Comparison of ENCODE assay signal across 33 mouse cellular contexts in the genomic region with DNA sequence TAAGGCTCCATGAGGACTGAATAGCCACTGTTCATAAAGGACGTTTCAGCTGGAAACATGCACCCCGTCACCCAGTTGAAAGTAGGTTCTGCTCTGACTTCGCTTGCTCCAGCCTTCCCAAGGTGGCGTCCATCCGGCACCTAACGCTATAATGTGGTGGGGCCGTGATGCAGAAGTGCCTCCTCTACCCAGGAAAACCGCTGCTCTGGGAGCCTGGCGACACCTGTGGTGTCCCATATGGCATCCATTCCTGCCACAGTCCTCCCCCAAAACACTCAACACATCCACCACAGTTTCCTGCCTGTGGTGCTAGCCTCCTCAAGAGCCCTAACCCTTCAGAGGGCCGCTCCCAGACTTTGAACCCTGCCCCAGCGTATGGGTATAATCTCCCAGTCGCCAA. TPM values are rescaled to one million over a fixed set of nuclear protein-coding genes. Genes with fewer than 3 reads are reported as not detected.
"Had no signal": no experiment of that assay in that cellular context is flagged by ENCODE, and none has a peak within 500 bp of the region (broad histone marks: within the 10 kb centered on the region; RNA-seq: fewer than 3 reads in every experiment).

No protein-coding gene starts in this region.

- DNase-seq: gastrocnemius, adult 2 months; gastrocnemius, postnatal 10 days; gastrocnemius, postnatal 25 days; heart, adult 11 months; heart, adult 2 months; heart, postnatal 14 days; heart, postnatal 36 days; kidney, adult 18-20 months; kidney, adult 8-10 months; kidney, postnatal 10 days; kidney, postnatal 25 days; kidney, postnatal 4 days; liver had no signal

- H3K4me3 ChIP-seq: gastrocnemius, adult 2 months; heart, adult 2 months; heart, embryonic 10.5 days; heart, embryonic 13.5 days; heart, embryonic 15.5 days; hindbrain, embryonic 10.5 days; hindbrain, embryonic 12.5 days; intestine, embryonic 15.5 days; layer of hippocampus, adult 2 months; left cerebral cortex, adult 2 months; limb, embryonic 10.5 days; limb, embryonic 12.5 days had no signal

- H3K27me3 ChIP-seq: hindbrain, embryonic 12.5 days; intestine, embryonic 15.5 days had no signal

- H3K9me3 ChIP-seq: heart, embryonic 10.5 days; heart, embryonic 13.5 days; heart, embryonic 15.5 days; hindbrain, embryonic 10.5 days; hindbrain, embryonic 12.5 days; intestine, embryonic 15.5 days; limb, embryonic 10.5 days; limb, embryonic 12.5 days had no signal

- H3K9ac ChIP-seq: heart, embryonic 13.5 days; heart, embryonic 15.5 days; hindbrain, embryonic 12.5 days; hindbrain, embryonic 14.5 days; intestine, embryonic 15.5 days; limb, embryonic 12.5 days had no signal

- H3K27ac ChIP-seq: gastrocnemius, adult 2 months; heart, adult 2 months; heart, embryonic 10.5 days; heart, embryonic 13.5 days; heart, embryonic 15.5 days; hindbrain, embryonic 10.5 days; hindbrain, embryonic 12.5 days; hindbrain, embryonic 14.5 days; intestine, embryonic 15.5 days; layer of hippocampus, adult 2 months; left cerebral cortex, adult 2 months; limb, embryonic 10.5 days; limb, embryonic 12.5 days had no signal

- H3K4me1 ChIP-seq: heart, embryonic 13.5 days; heart, embryonic 15.5 days; intestine, embryonic 15.5 days; limb, embryonic 10.5 days; limb, embryonic 12.5 days had no signal

- ATAC-seq: hindbrain, embryonic 16.5 days; inflammation-experienced regulatory T-cells, adult 6 months; intestine, embryonic 15.5 days; intestine, postnatal 0 days had no signal

- H3K4me2 ChIP-seq: heart, embryonic 13.5 days; heart, embryonic 15.5 days; hindbrain, embryonic 12.5 days; hindbrain, embryonic 14.5 days; intestine, embryonic 15.5 days; limb, embryonic 12.5 days; liver, embryonic 11.5 days had no signal

- H3K36me3 ChIP-seq: heart, embryonic 10.5 days; heart, embryonic 13.5 days; heart, embryonic 15.5 days; hindbrain, embryonic 10.5 days; intestine, embryonic 15.5 days; limb, embryonic 10.5 days; limb, embryonic 12.5 days had no signal

RNA-seq across cellular contexts. Expression of a gene that starts 14.2 kb away (rescaled TPM):
- polyA plus RNA-seq: inflammation-experienced regulatory T-cells, adult 6 months had no signal

RNA-seq across cellular contexts. Expression of a gene that starts 51.2 kb away (rescaled TPM):
- total RNA-seq: gastrocnemius, adult 2 months; gastrocnemius, postnatal 10 days; gastrocnemius, postnatal 25 days; gastrocnemius, postnatal 4 days; heart, adult 2 months; heart, postnatal 14 days; heart, postnatal 36 days; left cerebral cortex, adult 2 months had no signal
- polyA plus RNA-seq: heart, embryonic 10.5 days; heart, embryonic 13.5 days; heart, embryonic 15.5 days; heart, postnatal 0 days; inflammation-experienced regulatory T-cells, adult 6 months; intestine, embryonic 15.5 days; intestine, postnatal 0 days; kidney, embryonic 14.5 days; kidney, embryonic 16.5 days; limb, embryonic 10.5 days; limb, embryonic 12.5 days; limb, embryonic 14.5 days; liver, embryonic 11.5 days had no signal
